Mouse (Mus musculus) inflammation-experienced regulatory T-cells, adult 16 weeks (primary cell): Measurements from ENCODE around the gene Tsga10ip. TPM values are rescaled to one million over a fixed set of nuclear protein-coding genes. Genes with fewer than 3 reads are reported as not detected.

Experiments
- polyA plus RNA-seq: library from polyadenylated mRNA; unstranded; fragments of 100-300 nt; shearing (Covaris generic); gene quantifications from one replicate; pipeline ENCODE4 v1.2.1, GENCODE M21; 2017

Gene Tsga10ip
- polyA plus RNA-seq: 0.66 TPM

DNA sequence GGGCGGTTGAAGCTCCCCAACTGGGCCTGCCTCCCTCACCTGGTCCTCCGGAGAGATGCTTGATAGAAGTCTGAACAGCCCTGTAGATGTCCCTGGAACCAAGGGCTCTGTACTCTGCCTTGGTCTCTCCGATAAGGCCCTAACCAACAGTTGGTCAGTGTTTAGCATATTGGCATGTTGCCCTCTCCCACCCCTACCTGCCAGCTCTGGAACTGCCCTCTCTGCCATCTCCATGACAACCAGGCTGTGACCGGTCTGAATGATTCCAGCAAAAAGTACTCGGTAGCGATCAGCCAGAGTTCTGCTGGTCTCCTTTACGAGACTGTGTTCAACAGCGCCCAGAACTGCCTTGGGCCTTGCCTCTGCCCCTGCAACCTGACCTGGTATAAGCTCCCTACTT, at the start of gene Tsga10ip:
Gene Tsga10ip, minus strand, starts transcription at position 234 of the 400 bp plus-strand sequence.

GRCm38 (mm10) chr19:5447515-5448353, 45.4 kb upstream of the Tsga10ip start, which contains the start of gene Fosl1:
TSS of gene Fosl1 (plus strand) at chr19:5447547.

DNA sequence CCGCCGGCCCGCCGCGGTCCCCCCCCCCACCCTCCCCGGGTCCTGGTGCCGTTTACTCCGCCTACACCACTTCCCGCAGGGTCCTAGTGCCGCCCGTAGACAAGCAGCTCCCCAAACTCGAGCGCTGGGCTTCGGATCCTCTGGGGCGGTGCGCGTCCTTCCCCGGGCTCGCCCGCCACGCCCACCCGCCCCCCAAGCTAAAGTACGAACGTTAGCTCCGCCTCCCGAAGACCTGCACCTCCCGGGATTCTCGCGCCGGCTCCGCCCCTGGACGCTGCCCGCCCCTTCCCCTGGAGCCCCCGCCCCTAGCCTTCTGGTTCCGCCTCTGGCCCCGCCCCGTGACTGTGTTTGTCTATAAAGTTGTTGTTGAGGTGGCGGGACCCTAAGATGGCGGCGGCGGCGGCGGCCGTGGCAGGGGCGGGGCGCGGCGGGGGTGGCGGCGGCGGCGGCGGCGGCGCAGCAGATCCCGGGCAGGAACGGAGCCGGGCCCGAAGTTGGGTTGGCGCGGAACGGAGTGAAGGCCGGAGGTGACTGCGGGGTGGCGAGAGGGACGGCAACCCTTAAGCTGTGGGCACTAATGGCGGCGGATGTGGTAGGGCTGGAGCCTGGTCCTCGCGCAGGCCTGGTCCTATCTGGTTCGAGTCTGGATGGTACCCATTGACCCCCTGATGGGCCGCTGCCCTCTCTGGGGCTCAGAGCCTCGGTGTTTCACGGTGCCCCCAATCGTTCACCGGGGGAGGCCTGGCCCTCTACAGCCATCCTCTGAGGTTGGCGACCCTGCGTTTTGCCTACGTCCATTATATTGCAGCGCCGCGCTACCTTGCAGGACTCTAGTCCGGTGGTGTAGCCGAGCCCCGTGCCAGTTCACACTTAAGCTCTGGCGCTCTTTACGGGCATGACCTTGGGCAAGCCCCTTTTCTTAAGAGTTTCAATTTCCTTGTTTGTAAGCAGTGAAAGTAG, 22.7 kb upstream of the Tsga10ip start, which contains the start of the genes Drap1 and AI837181:
Gene Drap1, minus strand, starts transcription at position 198 of the 960 bp plus-strand sequence.
Gene AI837181, plus strand, starts transcription at position 363 of the 960 bp plus-strand sequence.

DNA sequence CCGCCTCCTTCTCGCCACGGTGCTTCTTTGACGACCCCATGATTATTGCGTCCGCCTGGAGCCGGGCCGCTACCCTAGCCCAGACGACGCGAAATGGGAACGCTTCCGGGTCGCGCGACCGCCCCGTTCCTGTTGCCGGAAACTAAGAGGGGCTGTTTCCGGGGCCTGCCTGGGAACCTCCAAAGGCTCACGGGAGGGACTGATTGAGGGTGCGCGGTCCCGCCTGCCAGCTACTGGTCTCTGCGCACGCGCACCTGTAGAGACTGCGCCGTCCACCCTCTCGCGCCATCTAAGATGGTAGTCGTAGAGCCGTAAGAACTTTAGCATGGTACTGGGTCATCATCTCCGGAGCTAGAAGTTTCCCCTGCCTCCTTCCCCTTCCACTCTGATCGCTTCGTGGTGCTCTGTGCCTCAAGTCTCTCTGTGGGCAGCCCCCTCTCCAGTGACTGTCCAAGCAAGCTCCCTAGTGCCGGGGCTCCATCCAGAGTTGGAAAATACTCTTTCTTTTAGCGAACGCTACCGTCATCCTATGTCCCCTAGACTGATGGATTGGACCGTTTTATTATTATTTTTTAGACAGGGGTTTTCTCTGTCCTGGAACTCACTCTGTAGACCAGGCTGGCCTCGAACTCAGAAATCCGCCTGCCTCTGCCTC, 13.6 kb downstream of the Tsga10ip start, which contains the start of gene Sart1:
Gene Sart1, minus strand, starts transcription at position 116 of the 655 bp plus-strand sequence.

DNA sequence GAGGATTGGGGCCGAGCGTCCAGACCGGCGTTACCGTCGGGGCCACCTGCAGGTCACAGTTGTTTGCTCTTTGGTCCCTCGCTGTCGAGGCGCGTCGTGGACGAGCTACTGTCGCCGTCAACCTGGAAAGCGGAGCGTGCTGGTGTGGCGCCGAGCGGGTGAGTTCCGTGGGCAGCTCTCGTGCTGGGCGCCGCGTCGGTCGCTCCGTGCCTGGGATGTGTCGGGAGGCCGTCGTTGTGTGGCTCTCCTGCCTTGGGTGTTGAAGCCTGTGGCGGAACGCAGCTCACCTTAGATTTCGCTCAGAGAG, 35.3 kb downstream of the Tsga10ip start, which contains the start of gene Banf1:
Gene Banf1, minus strand, starts transcription at position 116 of the 307 bp plus-strand sequence.

GRCm38 (mm10) chr19:5366175-5367052, 35.9 kb downstream of the Tsga10ip start, which contains the start of gene Eif1ad:
TSS of gene Eif1ad (plus strand) at chr19:5366741.

DNA sequence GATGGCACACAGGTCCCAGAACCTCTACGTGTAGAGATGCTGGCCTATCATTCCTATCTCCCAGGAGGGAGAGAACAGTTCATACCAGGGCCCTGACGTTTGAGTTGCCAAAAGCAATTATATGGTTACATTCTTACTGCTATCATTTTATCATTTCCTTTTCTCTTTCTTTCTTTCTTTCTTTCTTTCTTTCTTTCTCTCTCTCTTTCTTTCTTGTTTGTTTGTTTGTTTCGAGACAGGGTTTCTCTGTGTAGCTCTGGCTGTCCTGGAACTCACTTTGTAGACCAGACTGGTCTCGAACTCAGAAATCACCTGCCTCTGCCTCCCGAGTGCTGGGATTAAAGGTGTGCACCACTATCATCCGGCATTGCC, 52.8 kb downstream of the Tsga10ip start, which contains the start of gene Cst6:
Gene Cst6, minus strand, starts transcription at position 73 of the 372 bp plus-strand sequence.

Other genes with a start within 250 kb of the Tsga10ip start
- gene Pacs1, start 129.4 kb downstream of the Tsga10ip start, polyA plus RNA-seq: 26.5 TPM
- 444 TPM for gene Sf3b2, start 107.1 kb downstream of the Tsga10ip start, polyA plus RNA-seq
- gene Gal3st3, start 104.2 kb downstream of the Tsga10ip start, polyA plus RNA-seq: not detected
- not detected for gene Catsper1, start 66.8 kb downstream of the Tsga10ip start, polyA plus RNA-seq
- 2.5 TPM for gene Cst6, start 53.0 kb downstream of the Tsga10ip start, polyA plus RNA-seq
- gene Eif1ad, start 35.8 kb downstream of the Tsga10ip start, polyA plus RNA-seq: 70.0 TPM
- 294 TPM for gene Banf1, start 35.4 kb downstream of the Tsga10ip start, polyA plus RNA-seq
- gene Sart1, start 13.8 kb downstream of the Tsga10ip start, polyA plus RNA-seq: 32.1 TPM
- gene Drap1, start 22.5 kb upstream of the Tsga10ip start, polyA plus RNA-seq: 84.3 TPM
- 19.9 TPM for gene AI837181, start 22.6 kb upstream of the Tsga10ip start, polyA plus RNA-seq
- not detected for gene Fosl1, start 45.0 kb upstream of the Tsga10ip start, polyA plus RNA-seq
- 6.3 TPM for gene Ccdc85b, start 55.4 kb upstream of the Tsga10ip start, polyA plus RNA-seq
- 162 TPM for gene Fibp, start 58.1 kb upstream of the Tsga10ip start, polyA plus RNA-seq
- 100 TPM for gene Ctsw, start 66.0 kb upstream of the Tsga10ip start, polyA plus RNA-seq
- 2.6 TPM for gene Efemp2, start 71.4 kb upstream of the Tsga10ip start, polyA plus RNA-seq
- gene Mus81, start 85.9 kb upstream of the Tsga10ip start, polyA plus RNA-seq: 82.6 TPM
- gene Cfl1, start 87.9 kb upstream of the Tsga10ip start, polyA plus RNA-seq: 3,549 TPM
- 0.39 TPM for gene 1700020D05Rik, start 101.3 kb upstream of the Tsga10ip start, polyA plus RNA-seq
- 21.9 TPM for gene Snx32, start 108.0 kb upstream of the Tsga10ip start, polyA plus RNA-seq
- not detected for gene Ovol1, start 158.1 kb upstream of the Tsga10ip start, polyA plus RNA-seq
- gene Ap5b1, start 165.5 kb upstream of the Tsga10ip start, polyA plus RNA-seq: 24.0 TPM
- gene Rnaseh2c, start 199.3 kb upstream of the Tsga10ip start, polyA plus RNA-seq: 148 TPM
- 62.2 TPM for gene Kat5, start 207.7 kb upstream of the Tsga10ip start, polyA plus RNA-seq
- gene Rela, start 235.0 kb upstream of the Tsga10ip start, polyA plus RNA-seq: 178 TPM